Mouse (Mus musculus) small intestine, adult 2 months (tissue): ENCODE measurements around the gene Nus1.

ENCODE experiments used
- CTCF ChIP-seq: fragments of 200-500 bp; IDR thresholded peaks from 2 replicates; pipeline ENCODE4 v1.5.1; 2012; ENCODE audit warnings: low read depth, mild to moderate bottlenecking, control low read depth, inconsistent platforms, low read length, moderate library complexity, mixed read lengths; ENCODE audit not compliant: insufficient replicate concordance, insufficient read length; ENCODE audit errors: extremely low read depth
- POLR2A ChIP-seq: fragments of 200-500 bp; IDR thresholded peaks from 2 replicates; pipeline ENCODE4 v1.6.1; 2012; ENCODE audit warnings: low read depth, mild to moderate bottlenecking, control low read depth, inconsistent platforms, low read length, moderate library complexity

DNA sequence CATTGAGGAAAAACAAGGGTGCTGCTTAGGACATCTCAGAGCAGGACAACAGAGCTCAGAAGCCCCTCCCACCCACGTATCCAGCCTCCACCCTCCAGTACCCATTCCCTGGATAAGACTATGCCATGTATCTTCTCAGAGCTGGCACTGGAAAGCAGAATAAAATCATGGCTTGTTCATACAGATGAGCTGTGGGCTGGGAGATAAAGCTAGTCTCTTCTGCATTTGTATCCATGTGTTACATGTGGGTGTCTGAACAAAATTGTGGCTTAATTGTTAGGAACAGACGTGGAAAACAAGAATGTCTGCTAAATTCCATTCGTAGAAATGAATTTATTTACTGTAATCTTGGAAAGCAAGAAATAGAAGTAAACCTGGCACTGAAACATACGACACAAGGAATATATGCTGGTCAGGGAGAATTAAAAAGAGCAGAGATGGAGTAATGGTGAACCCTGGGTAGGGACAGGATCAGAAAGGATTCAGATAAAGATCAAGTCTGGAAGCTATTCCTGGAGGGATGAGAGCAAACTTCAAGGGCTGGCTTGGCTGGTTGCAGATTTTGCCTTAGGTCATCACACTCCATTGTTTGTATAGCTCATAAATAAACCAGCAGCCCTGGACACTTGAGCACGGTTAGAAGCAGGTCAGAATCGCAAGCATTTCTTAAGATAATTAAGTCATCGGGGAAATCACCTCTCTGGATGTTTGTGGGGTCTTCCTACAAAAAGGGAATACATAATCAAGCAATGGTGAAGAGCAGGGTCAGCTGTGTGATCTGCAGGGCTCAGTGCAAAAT is 46.8 kb downstream of the Nus1 start:
- no peak for TF ChIP-seq CTCF
- no peak for TF ChIP-seq POLR2A
